Mouse (Mus musculus) bone marrow, adult 2 months (tissue): ENCODE measurements around the gene Sh3d19. TPM values are rescaled to one million over a fixed set of nuclear protein-coding genes. Genes with fewer than 3 reads are reported as not detected.

Source experiments
- H3K27ac ChIP-seq: fragments of 200-500 bp; 2 replicates; pipeline ENCODE4 v1.5.1; 2012; ENCODE audit warnings: low read depth, mild to moderate bottlenecking, control low read depth, inconsistent platforms, low read length; ENCODE audit not compliant: control insufficient read depth, poor library complexity, insufficient read depth
- H3K4me1 ChIP-seq: fragments of 200-500 bp; 2 replicates; pipeline ENCODE4 v1.6.1; 2011; ENCODE audit warnings: low read length; ENCODE audit not compliant: control insufficient read depth, insufficient read depth
- H3K4me3 ChIP-seq: fragments of 200-500 bp; replicated peaks from 2 replicates; pipeline ENCODE3; 2011; ENCODE audit warnings: mild to moderate bottlenecking, low read depth, low read length, control low read depth; ENCODE audit not compliant: control insufficient read depth
- CTCF ChIP-seq: fragments of 200-500 bp; IDR thresholded peaks from 2 replicates; pipeline ENCODE4 v1.5.1; 2011; ENCODE audit warnings: low read length, control low read depth; ENCODE audit not compliant: control insufficient read depth, insufficient read depth
- POLR2A ChIP-seq: fragments of 200-500 bp; IDR thresholded peaks from 2 replicates; pipeline ENCODE4 v1.6.1; 2011; ENCODE audit warnings: low read depth, mild to moderate bottlenecking, control low read depth, low read length, borderline replicate concordance; ENCODE audit not compliant: control insufficient read depth
- WGBS: fragments of 180-500 bp; shearing (Covaris S2); methylation state at CpG from one replicate; pipeline ENCODE4 v1.1.7; 2018; 5-methylcytosine and 5-hydroxymethylcytosine counted together
- polyA plus RNA-seq: library from polyadenylated mRNA; stranded (reverse); fragments of >200 nt; gene quantifications from 2 replicates; pipeline ENCODE4 v1.2.4, GENCODE M21; 2011; ENCODE audit warnings: low replicate concordance; ENCODE audit not compliant: missing spikeins, insufficient read depth, insufficient read length

Gene Sh3d19
- polyA plus RNA-seq, 1 experiment: 6.4 TPM

GRCm38 (mm10) chr3:85991140-85991801 lies 20.4 kb downstream of the Sh3d19 start:
- no peak for TF ChIP-seq POLR2A
- TF ChIP-seq CTCF: no peak
- no peaks in the 10 kb centered on the region; the same call in 1 of the 2 replicates for H3K4me1 ChIP-seq
- no peak overlapping the region for H3K4me3 ChIP-seq
- 46% methylated on average over 6 of the region's 6 CpGs for WGBS
- no peak overlapping the region for H3K27ac ChIP-seq

GRCm38 (mm10) chr3:85991802-85992156 lies 20.9 kb downstream of the Sh3d19 start:
- Histone ChIP-seq H3K27ac (no peak overlapping the region), H3K4me1 (no peaks in the 10 kb centered on the region; the same call in 1 of the 2 replicates), H3K4me3 (no peak overlapping the region)
- 11% methylated on average over 5 of the region's 5 CpGs for WGBS
- no peak for TF ChIP-seq CTCF
- no peak for TF ChIP-seq POLR2A

- no peak overlapping the region for H3K27ac ChIP-seq
- no peak overlapping the region for H3K4me3 ChIP-seq
- TF ChIP-seq CTCF (no peak), POLR2A (no peak)
- WGBS: 74% methylated on average over 11 of the region's 11 CpGs
- no peaks in the 10 kb centered on the region; the same call in 1 of the 2 replicates for H3K4me1 ChIP-seq
Measured at GRCm38 (mm10) chr3:85993744-85994143, 22.8 kb downstream of the Sh3d19 start.

GRCm38 (mm10) chr3:85994645-85995044 lies 23.7 kb downstream of the Sh3d19 start:
- Histone ChIP-seq H3K4me1 (no peaks in the 10 kb centered on the region; the same call in 1 of the 2 replicates), H3K27ac (no peak overlapping the region), H3K4me3 (no peak overlapping the region)
- TF ChIP-seq POLR2A (no peak), CTCF (no peak)
- 83% methylated on average over 4 of the region's 4 CpGs for WGBS

GRCm38 (mm10) chr3:86001271-86001670 lies 30.4 kb downstream of the Sh3d19 start:
- whole genome bisulfite sequencing: 72% methylated on average over 3 of the region's 3 CpGs
- H3K27ac ChIP-seq: no peak overlapping the region
- no peaks in the 10 kb centered on the region; the same call in 1 of the 2 replicates for H3K4me1 ChIP-seq
- H3K4me3 ChIP-seq: no peak overlapping the region
- TF ChIP-seq POLR2A: no peak
- TF ChIP-seq CTCF: no peak

GRCm38 (mm10) chr3:86002423-86002822 lies 31.5 kb downstream of the Sh3d19 start, which contains the start of gene Prss48:
Gene Prss48 (minus strand): TSS chr3:86002491.
- 83% methylated on average over 17 of the region's 17 CpGs for WGBS
- H3K4me3 ChIP-seq: no peak within 1 kb of the TSS
- no peak within 1 kb of the TSS for H3K27ac ChIP-seq
- H3K4me1 ChIP-seq: no peaks in the 10 kb centered on the region
- TF ChIP-seq POLR2A (no peak), CTCF (peak; percentile 17; the same call in 1 of the 2 replicates)

GRCm38 (mm10) chr3:86002940-86003339 lies 32.0 kb downstream of the Sh3d19 start:
- H3K4me3 ChIP-seq: no peak overlapping the region
- TF ChIP-seq CTCF (no peak), POLR2A (no peak)
- H3K4me1 ChIP-seq: no peaks in the 10 kb centered on the region
- no peak overlapping the region for H3K27ac ChIP-seq
- WGBS: 82% methylated on average over 5 of the region's 5 CpGs

GRCm38 (mm10) chr3:86004751-86005150 lies 33.8 kb downstream of the Sh3d19 start:
- Histone ChIP-seq H3K4me1 (no peaks in the 10 kb centered on the region), H3K4me3 (no peak overlapping the region), H3K27ac (no peak overlapping the region)
- no peak for TF ChIP-seq POLR2A
- no peak for TF ChIP-seq CTCF
- 86% methylated on average over 10 of the region's 10 CpGs for WGBS

- WGBS: 80% methylated on average over 3 of the region's 3 CpGs
- Histone ChIP-seq H3K4me3 (no peak overlapping the region), H3K27ac (no peak overlapping the region), H3K4me1 (no peaks in the 10 kb centered on the region)
- TF ChIP-seq POLR2A: no peak
- no peak for TF ChIP-seq CTCF
Measured at GRCm38 (mm10) chr3:86010618-86011017, 39.7 kb downstream of the Sh3d19 start.
